Mouse (Mus musculus) hindbrain, postnatal 0 days (tissue): Measurements from ENCODE around the gene Zzz3. TPM values are rescaled to one million over a fixed set of nuclear protein-coding genes. Genes with fewer than 3 reads are reported as not detected.

ENCODE experiments used
- ATAC-seq: fragments of 200-750 bp; cut with Nextera tagmentation; 2 replicates; pipeline ENCODE4 v1.8.0; 2017; ENCODE audit warnings: mild to moderate bottlenecking, moderate TSS enrichment, moderate library complexity
- DNase-seq: peaks from one replicate; pipeline ENCODE4 v3.0.0-alpha.2; 2015; ENCODE audit warnings: low spot score
- H3K27ac ChIP-seq: fragments of 300-500 bp; sonication (generic); 2 replicates; pipeline ENCODE4 v1.5.1; 2014; ENCODE audit warnings: mild to moderate bottlenecking
- H3K27me3 ChIP-seq: fragments of 300-500 bp; sonication (generic); 2 replicates; pipeline ENCODE4 v1.6.1; 2014; ENCODE audit warnings: low read length, mixed read lengths; ENCODE audit not compliant: insufficient read depth
- H3K36me3 ChIP-seq: fragments of 300-500 bp; sonication (generic); 2 replicates; pipeline ENCODE4 v1.6.1; 2014; ENCODE audit warnings: low read length, mixed read lengths; ENCODE audit not compliant: insufficient read depth
- H3K4me1 ChIP-seq: fragments of 300-500 bp; sonication (generic); 2 replicates; pipeline ENCODE4 v1.6.1; 2014; ENCODE audit warnings: antibody characterized with exemption, low read length, mixed read lengths; ENCODE audit not compliant: insufficient read depth
- H3K4me2 ChIP-seq: fragments of 300-500 bp; sonication (generic); 2 replicates; pipeline ENCODE4 v1.6.1; 2014; ENCODE audit warnings: low read depth, mild to moderate bottlenecking, low read length, moderate library complexity, mixed read lengths
- H3K4me3 ChIP-seq: fragments of 300-500 bp; sonication (generic); 2 replicates; pipeline ENCODE4 v1.5.1; 2014; ENCODE audit warnings: low read length
- H3K9ac ChIP-seq: fragments of 300-500 bp; sonication (generic); replicated peaks from 2 replicates; pipeline ENCODE4 v1.6.1; 2014; ENCODE audit warnings: mild to moderate bottlenecking, low read length, moderate library complexity, mixed read lengths
- H3K9me3 ChIP-seq: fragments of 300-500 bp; sonication (generic); 2 replicates; pipeline ENCODE4 v1.6.1; 2016; ENCODE audit warnings: low read length, mixed read lengths
- CTCF ChIP-seq: IDR thresholded peaks from 2 replicates; pipeline ENCODE4 v1.5.1; 2016; ENCODE audit warnings: antibody characterized with exemption, control low read depth, low read depth
- WGBS: fragments of 180-500 bp; shearing (Covaris S2); extraction: QIAGEN DNeasy Blood & Tissue Kit; methylation state at CpG from one replicate; pipeline ENCODE4 v1.1.7; 2014; 5-methylcytosine and 5-hydroxymethylcytosine counted together
- polyA plus RNA-seq: library from polyadenylated mRNA; unstranded; fragments of >200 nt; fragmentation: Nextera tagmentation; extraction: Ambion mirVana; gene quantifications from 2 replicates; pipeline ENCODE4 v1.2.1, GENCODE M21; 2015
- total RNA-seq: library from RNA; depleted of rRNA; stranded (reverse); fragments of >200 nt; gene quantifications from 2 replicates; pipeline ENCODE4 v1.2.3, GENCODE M21; 2014

Gene Zzz3
- total and polyA plus RNA-seq, 2 experiments from 2014 or later: 20.9 to 33.3 TPM

GRCm38 (mm10) chr3:152400875-152401274 is 5.6 kb downstream of the Zzz3 start:
- no peak overlapping the region for H3K4me2 ChIP-seq
- no peak overlapping the region for H3K4me3 ChIP-seq
- H3K4me1 ChIP-seq: peaks cover 6% of the 10 kb centered on the region; the same call in 1 of the 2 replicates
- 86% methylated on average over 3 of the region's 3 CpGs for WGBS
- H3K9ac ChIP-seq: no peak overlapping the region
- H3K36me3 ChIP-seq: no peaks in the 10 kb centered on the region
- no peak overlapping the region for H3K27ac ChIP-seq
- no peaks in the 10 kb centered on the region for H3K9me3 ChIP-seq
- ATAC-seq: no peak
- DNase-seq: no peak
- no peak for TF ChIP-seq CTCF
- no peaks in the 10 kb centered on the region for H3K27me3 ChIP-seq

DNA sequence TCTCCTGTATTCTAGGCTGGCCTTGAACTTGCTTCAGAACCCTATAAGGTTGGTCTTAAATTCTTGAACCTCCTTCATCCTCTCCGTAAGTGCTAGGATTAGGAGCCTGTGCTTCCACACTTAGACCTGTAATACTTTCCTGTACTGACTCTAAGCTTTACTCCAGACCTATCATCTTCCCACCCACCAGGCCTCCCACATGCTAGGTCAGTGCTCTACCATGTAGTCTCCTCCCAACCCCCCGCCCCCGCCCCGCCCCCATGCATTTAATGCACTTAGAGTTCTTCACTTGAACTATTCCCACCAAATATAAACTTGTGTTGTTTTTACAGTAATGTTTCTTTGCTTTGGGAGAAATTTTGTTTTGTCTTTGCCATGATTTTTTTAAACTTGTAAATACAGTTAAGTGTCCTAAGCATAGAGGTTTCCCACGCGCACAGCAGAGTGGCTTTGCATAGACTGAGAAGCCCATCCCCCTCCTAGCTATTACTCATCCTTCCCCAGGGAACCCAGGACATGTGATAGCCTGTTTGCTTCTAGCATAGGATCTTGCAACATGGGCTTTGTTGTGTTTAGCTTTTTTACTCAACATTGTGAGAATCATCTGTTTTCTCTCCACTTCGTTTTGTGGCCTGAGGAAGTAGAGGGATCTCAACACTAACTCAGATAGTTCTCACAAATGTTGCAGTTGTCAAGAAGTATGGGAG is 6.8 kb downstream of the Zzz3 start:
- no peaks in the 10 kb centered on the region for H3K9me3 ChIP-seq
- DNase-seq: peak; percentile 30
- H3K4me2 ChIP-seq: no peak overlapping the region
- H3K9ac ChIP-seq: no peak overlapping the region
- no peaks in the 10 kb centered on the region for H3K36me3 ChIP-seq
- no peak overlapping the region for H3K4me3 ChIP-seq
- no peak overlapping the region for H3K27ac ChIP-seq
- H3K4me1 ChIP-seq: peaks cover 6% of the 10 kb centered on the region; the same call in 1 of the 2 replicates
- ATAC-seq: no peak
- no peaks in the 10 kb centered on the region for H3K27me3 ChIP-seq
- no peak for TF ChIP-seq CTCF
- WGBS: 77% methylated on average over 7 of the region's 7 CpGs

- H3K9ac ChIP-seq: no peak overlapping the region
- no peak overlapping the region for H3K4me3 ChIP-seq
- no peaks in the 10 kb centered on the region for H3K27me3 ChIP-seq
- no peak for TF ChIP-seq CTCF
- no peak overlapping the region for H3K4me2 ChIP-seq
- H3K27ac ChIP-seq: no peak overlapping the region
- ATAC-seq: no peak
- no peaks in the 10 kb centered on the region for H3K36me3 ChIP-seq
- WGBS: 91% methylated on average over 3 of the region's 3 CpGs
- H3K9me3 ChIP-seq: no peaks in the 10 kb centered on the region
- peaks cover 1% of the 10 kb centered on the region; the same call in 1 of the 2 replicates for H3K4me1 ChIP-seq
- DNase-seq: no peak
These were observed 7.4 kb downstream of the Zzz3 start for GRCm38 (mm10) chr3:152402671-152403066.

- Histone ChIP-seq H3K4me2 (no peak overlapping the region), H3K4me1 (no peaks in the 10 kb centered on the region), H3K27me3 (no peaks in the 10 kb centered on the region), H3K4me3 (no peak overlapping the region), H3K9me3 (no peaks in the 10 kb centered on the region), H3K27ac (no peak overlapping the region), H3K9ac (no peak overlapping the region), H3K36me3 (no peaks in the 10 kb centered on the region)
- ATAC-seq (no peak), DNase-seq (no peak)
- TF ChIP-seq CTCF: no peak
- 71% methylated on average over 2 of the region's 2 CpGs for WGBS
These were observed 8.6 kb downstream of the Zzz3 start for GRCm38 (mm10) chr3:152403827-152404226.

- H3K36me3 ChIP-seq: no peaks in the 10 kb centered on the region
- H3K9ac ChIP-seq: no peak overlapping the region
- H3K4me1 ChIP-seq: no peaks in the 10 kb centered on the region
- ATAC-seq (no peak), DNase-seq (no peak)
- H3K27ac ChIP-seq: no peak overlapping the region
- no peak overlapping the region for H3K4me2 ChIP-seq
- H3K27me3 ChIP-seq: no peaks in the 10 kb centered on the region
- no peak overlapping the region for H3K4me3 ChIP-seq
- no peak for TF ChIP-seq CTCF
- whole genome bisulfite sequencing: 88% methylated on average over 7 of the region's 7 CpGs
- H3K9me3 ChIP-seq: no peaks in the 10 kb centered on the region
These were observed 10.1 kb downstream of the Zzz3 start for GRCm38 (mm10) chr3:152405420-152405819.

DNA sequence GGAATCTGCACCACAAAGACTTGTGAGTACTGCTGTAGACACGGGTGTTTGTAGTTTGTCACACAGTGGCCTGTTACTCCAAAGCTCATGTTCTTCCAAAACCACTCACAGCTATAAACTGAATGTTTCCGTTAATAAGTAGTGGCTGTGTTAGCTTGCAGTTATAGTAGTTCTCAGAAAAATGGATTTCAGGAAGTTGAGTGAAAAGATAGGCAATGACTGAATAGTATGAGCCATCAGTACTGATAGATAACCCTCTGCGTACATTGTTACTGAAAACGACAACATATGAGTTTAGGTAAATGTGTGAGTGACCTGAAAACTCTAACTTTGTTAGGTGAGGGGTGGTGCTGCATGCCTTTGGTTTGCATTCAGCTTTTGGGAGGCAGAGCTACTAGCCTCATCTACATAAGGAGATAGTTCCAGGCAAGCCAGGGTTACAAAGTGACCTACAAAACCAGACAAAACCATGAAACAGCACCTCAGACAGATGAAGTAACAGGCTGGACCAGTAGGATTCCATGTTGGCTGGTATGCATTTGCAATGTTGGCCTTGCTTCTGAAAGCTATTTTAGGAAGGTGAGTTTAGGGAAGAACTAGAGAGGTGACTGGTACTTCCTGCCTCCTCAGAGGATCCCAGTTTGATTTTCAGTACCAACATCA is 10.8 kb downstream of the Zzz3 start:
- no peak for DNase-seq
- Histone ChIP-seq H3K27ac (no peak overlapping the region), H3K9me3 (no peaks in the 10 kb centered on the region), H3K36me3 (no peaks in the 10 kb centered on the region), H3K27me3 (no peaks in the 10 kb centered on the region), H3K4me2 (no peak overlapping the region), H3K4me3 (no peak overlapping the region), H3K9ac (no peak overlapping the region), H3K4me1 (no peaks in the 10 kb centered on the region)
- 83% methylated on average over 4 of the region's 4 CpGs for WGBS
- TF ChIP-seq CTCF: no peak
- no peak for ATAC-seq
